Mouse (Mus musculus) lung, adult 2 months (tissue): ENCODE data around the gene Gp1ba.

Experiments used
- CTCF ChIP-seq: fragments of 200-500 bp; IDR thresholded peaks from 2 replicates; pipeline ENCODE4 v1.5.1; 2011; ENCODE audit warnings: mild to moderate bottlenecking, low read length, control low read depth; ENCODE audit not compliant: insufficient read depth
- POLR2A ChIP-seq: fragments of 200-500 bp; IDR thresholded peaks from 2 replicates; pipeline ENCODE4 v1.6.1; 2011; ENCODE audit warnings: low read depth, mild to moderate bottlenecking, control low read depth, low read length, borderline replicate concordance; ENCODE audit errors: extremely low read depth

- TF ChIP-seq CTCF (no peak), POLR2A (no peak)
Measured at GRCm38 (mm10) chr11:70643051-70643450, 4.1 kb downstream of the Gp1ba start.
